In genomic region chrX:143366256-143366959, GRCm38 (mm10) we compare ENCODE assay signal across 15 mouse cellular contexts. TPM values are rescaled to one million over a fixed set of nuclear protein-coding genes. Genes with fewer than 3 reads are reported as not detected.
"Had no signal": no experiment of that assay in that cellular context is flagged by ENCODE, and none has a peak within 500 bp of the region (broad histone marks: within the 10 kb centered on the region; RNA-seq: fewer than 3 reads in every experiment).

No protein-coding gene starts in this region.

- H3K36me3 ChIP-seq: liver, embryonic 13.5 days; neural tube, embryonic 13.5 days had no signal

- DNase-seq: kidney, adult 2 months; kidney, postnatal 25 days; layer of hippocampus, adult 9-11 months; liver, embryonic 13.5 days; lung, adult 2 months; lung, postnatal 14 days; lung, postnatal 4 days; retina, postnatal 1 day; right cerebral cortex, postnatal 25 days; thymus, adult 18-20 months; thymus, postnatal 36 days had no signal

- H3K9ac ChIP-seq: liver, embryonic 13.5 days; neural tube, embryonic 13.5 days had no signal

- H3K4me2 ChIP-seq: liver, embryonic 13.5 days; neural tube, embryonic 13.5 days had no signal

- H3K27me3 ChIP-seq: liver, embryonic 13.5 days; neural tube, embryonic 13.5 days had no signal

- H3K27ac ChIP-seq: kidney, postnatal 0 days; layer of hippocampus, adult 2 months; liver, embryonic 13.5 days; neural tube, embryonic 13.5 days had no signal

- H3K9me3 ChIP-seq: liver, embryonic 13.5 days; neural tube, embryonic 13.5 days had no signal

- H3K4me1 ChIP-seq: liver, embryonic 13.5 days; neural tube, embryonic 13.5 days had no signal

- H3K4me3 ChIP-seq: layer of hippocampus, adult 2 months; liver, embryonic 13.5 days; myocyte; neural tube, embryonic 13.5 days had no signal

RNA-seq across cellular contexts. Expression of gene Chrdl1, which starts 27.7 kb away (rescaled TPM):
- polyA plus RNA-seq: myocyte had no signal
